Mouse (Mus musculus): ENCODE data around the gene Hddc3. TPM values are rescaled to one million over a fixed set of nuclear protein-coding genes. Genes with fewer than 3 reads are reported as not detected.

The Hddc3 gene
- total RNA-seq, 1 experiment from 2014 or later = 18.4 TPM

DNA sequence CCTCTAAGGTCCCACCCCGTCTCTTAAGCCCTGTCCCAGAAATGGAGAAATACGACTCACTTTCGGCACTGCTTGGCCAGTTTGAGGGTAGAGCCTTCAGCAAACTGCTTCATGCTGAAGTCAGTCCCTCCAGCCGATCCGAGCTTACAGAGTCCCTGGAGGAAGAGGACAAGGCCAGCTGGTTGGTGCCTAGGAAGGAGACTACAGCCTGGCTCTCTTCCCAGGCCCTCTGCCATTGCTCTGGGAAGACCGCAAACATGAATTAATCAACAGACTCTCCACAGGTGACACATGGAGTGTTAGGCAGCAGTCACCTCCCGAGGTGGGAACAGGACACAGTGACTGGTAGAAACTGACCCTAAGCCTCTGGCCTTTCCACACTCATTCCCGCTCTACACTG is 12.6 kb upstream of the Hddc3 start:
- no peak for ATAC-seq (replicated peaks; ENCODE audit: low read depth, poor library complexity, severe bottlenecking)

DNA sequence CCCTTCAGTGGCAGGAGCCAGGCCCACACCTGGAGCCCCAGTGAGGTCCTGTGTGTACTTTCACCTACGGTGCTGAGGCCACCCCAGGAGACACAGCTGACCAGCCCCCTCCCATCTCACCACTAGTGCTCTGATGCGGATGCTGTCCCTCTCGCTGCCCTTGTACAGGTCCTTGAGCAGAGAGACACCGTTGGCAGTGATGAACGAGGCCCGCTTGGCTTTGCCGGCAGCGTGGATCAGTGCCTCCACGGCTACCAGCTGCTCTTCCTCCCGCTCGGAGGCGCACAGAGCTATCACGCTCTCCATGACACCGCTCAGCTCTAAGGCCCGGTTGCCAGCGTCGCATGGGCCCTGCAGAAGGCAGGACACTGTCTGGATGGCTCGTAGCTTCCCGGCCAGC is 11.5 kb upstream of the Hddc3 start:
- no peak for ATAC-seq (replicated peaks; ENCODE audit: low read depth, poor library complexity, severe bottlenecking)

DNA sequence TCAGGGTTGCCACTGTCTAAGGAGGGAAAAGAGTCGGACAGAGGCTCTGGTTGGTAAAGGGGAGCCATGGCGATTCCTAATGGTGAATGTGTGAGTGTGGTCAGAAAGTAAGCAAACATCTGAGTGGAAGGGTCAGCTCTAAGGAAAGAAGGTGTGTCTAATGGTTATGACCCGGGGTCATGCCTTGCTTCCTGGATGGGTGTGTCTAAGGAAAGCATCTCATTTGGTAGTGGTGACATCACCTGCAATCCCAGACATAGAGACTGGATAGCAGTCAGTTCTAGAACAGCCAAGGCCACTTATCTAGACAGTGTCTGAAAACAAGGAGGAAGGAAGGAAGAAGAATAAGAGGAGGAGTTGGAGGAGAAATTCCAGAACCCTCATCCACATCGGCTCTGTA is 8.1 kb upstream of the Hddc3 start:
- no peak for ATAC-seq (replicated peaks; ENCODE audit: low read depth, poor library complexity, severe bottlenecking)

DNA sequence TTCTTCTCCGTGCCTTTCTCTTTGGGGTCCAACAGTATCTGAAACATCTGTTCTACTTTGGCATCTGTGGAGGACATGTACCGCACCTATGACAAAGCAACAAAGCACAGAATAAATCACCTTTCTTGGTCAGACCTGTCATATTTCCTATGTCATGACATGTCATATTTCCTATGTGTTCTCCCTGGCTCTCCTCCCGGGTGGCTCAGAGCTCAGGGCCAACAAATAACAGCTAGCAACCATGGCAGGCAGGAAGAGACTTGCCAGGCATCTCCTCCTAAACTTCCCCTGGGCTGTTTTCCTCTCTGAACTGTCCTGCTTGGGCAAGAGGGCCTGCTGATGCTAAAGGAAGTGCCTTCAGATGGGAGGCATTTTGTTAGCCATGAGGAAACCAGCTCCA is 6.0 kb upstream of the Hddc3 start:
- ATAC-seq (replicated peaks; ENCODE audit: low read depth, poor library complexity, severe bottlenecking) = no peak

DNA sequence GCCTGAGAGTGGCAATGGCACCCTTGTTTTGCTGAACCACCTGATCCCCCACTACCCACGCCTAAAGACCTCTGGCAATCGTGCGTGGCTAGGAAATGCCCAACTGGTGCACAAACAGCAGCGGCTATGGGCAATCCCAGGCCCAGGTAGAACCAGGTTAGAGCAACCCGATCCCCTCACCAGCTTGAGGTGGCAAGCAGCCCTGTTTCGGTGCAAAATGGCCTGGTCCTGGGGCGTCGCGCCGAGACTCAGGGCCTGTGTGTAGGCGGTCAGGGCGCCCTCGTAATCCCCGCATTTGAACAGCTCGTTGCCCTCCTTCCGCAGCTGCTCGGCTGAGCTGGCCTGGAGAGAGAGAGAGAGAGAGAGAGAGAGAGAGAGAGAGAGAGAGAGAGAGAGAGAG is 3.5 kb upstream of the Hddc3 start:
- no peak for ATAC-seq (replicated peaks; ENCODE audit: low read depth, poor library complexity, severe bottlenecking)

DNA sequence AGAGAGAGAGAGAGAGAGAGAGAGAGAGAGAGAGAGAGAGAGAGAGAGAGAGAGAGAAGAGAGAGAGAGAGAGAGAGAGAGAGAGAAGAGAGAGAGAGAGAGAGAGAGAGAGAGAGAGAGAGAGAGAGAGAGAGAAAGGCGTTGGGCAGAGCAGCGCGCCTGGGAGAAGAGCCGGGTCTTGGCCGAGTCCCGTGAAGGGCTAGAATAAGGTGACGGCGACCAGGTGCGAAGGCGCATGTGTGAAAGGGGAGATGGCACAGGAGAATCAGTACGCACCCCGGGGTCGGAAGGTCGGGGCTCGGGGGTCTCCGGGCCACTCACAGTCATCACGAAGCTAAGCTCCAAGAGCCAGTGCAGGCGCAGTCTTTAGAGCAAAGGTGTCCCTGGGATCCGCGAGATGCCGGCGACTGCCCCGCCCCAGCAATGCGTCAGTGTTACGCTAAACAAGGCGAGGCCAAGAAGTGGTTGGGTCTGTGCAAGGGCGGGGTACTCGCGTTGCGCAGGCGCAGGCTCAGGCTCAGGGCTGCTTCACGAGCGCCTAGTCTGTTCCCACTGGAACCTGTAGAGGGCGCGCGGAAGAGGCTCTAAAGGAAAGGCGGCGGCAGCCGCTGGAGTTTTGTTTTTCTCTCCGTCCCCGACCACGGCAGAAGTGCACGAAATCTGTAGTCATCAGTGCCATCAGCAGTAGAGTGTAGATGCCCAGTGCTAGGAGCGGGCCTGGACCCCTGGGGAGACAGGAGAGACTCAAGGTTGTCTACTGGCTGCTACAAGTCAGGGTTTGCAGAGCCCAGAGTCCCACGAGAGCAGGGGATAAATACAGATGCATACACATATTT is 2.9 kb upstream of the Hddc3 start:
- peak; percentile 84 for ATAC-seq (replicated peaks; ENCODE audit: low read depth, poor library complexity, severe bottlenecking)

DNA sequence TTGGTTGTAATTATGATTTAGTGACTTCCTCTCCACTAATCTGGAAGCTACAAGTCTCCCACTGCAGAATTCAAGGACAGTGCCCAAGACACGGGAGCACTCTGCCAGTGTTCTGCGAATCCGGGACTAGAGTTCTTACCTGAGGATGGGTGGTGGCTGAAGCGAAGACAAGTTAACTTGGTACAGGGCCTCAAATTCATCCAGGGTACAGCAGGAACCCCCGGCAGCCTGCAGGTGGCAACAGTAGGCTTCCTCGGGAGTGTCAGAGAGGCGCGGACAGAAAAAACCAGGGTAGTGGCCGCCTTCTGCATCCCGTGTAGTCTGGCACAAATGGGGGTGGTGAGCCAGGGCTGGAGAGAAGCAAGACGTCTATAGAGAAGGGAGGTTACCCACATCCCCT is 2.1 kb upstream of the Hddc3 start, which contains the start of gene Unc45a:
TSS of gene Unc45a (minus strand) at position 213 of the 400 bp plus-strand sequence.
- ATAC-seq (replicated peaks; ENCODE audit: low read depth, poor library complexity, severe bottlenecking) = peak; percentile 64

DNA sequence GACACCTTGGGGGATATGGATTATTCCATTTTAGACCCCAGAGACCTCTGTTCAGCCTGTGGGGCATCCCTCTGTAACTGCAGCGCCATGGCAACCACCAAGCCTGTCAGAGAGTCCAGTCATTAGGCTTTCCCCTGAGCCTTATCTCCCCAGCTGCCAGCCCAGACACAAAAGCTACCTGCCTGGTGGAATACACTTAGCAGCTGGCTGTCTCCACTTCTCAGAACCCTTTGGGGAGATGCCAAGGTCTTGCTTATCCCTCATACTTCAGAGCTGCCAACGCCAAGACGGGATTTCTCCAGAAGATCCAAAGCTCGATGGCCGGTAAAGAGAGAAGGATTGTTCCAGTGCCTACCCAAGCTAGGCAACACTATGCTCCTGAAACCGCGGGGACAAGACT is 1.1 kb upstream of the Hddc3 start:
- ATAC-seq (replicated peaks; ENCODE audit: low read depth, poor library complexity, severe bottlenecking) = no peak

DNA sequence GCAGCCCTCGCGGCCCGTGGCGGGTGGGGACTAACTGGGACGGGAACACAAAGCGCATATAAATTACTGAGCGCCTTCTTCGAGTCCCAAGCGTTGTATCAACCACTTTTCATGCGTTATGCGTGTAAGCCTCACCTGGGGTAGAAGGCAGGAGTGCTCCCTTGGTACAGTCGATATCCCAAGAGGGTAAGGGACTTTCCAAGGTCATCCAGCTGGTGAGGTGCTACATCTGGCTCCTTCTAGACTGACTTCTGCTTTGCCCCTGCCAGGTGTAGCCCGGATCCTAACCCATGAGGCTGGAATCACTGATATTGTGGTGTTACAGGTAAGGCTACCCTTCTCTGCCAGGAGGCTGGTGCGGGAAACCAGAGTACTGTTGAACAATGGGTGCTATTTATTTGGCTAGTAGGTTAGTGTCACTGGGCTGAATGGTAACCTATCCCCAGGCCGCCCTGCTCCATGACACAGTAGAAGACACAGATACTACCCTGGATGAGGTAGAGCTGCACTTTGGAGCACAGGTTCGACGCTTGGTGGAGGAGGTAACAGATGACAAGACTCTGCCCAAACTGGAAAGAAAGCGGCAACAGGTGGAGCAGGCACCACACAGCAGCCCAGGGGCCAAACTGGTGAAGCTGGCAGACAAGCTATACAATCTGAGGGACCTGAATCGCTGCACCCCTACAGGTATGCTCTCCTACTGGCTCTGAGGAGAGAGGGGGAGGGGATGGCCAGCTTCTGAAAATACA is 540 bp downstream of the Hddc3 start:
- no peak for ATAC-seq (replicated peaks; ENCODE audit: low read depth, poor library complexity, severe bottlenecking)

DNA sequence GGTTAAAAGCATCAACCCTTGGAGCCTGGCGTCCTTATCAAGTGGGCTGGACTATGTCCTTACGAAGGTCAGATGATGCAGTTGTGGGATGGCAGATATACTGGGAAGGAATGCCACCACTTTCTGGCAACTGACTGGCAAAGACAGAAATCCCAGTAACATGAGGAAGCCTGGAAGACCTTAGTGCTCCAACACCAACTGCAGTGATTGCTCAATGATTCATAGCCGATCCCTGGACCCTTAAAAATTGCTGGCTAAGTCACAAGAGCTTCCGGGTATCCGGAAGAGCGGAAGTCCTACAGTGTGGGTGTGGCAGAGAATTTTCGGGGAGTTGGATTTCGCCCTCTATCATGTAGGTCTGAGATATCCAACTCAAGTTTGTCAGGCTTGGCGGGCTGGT is 3.3 kb downstream of the Hddc3 start:
- ATAC-seq (replicated peaks; ENCODE audit: low read depth, poor library complexity, severe bottlenecking) = no peak

DNA sequence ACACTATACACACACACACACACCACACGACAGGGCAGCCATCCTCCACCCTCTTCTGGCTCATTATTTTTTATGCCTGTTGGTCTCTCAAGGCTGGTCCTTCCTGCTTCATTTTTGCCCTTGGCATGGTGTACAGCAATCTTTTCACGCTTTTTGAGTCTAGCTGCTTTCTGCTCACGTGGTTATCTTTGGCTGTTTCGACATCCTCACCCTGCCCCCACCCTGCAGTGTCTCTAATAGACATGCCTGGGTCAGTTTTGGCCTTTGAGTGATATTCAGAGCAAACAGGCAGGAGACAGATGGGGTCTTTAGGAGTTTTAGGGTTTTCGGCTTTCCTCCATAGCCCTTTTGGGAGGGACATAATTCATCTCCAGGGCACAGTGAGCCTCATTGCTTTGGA is 3.9 kb downstream of the Hddc3 start:
- ATAC-seq (replicated peaks; ENCODE audit: low read depth, poor library complexity, severe bottlenecking) = no peak

DNA sequence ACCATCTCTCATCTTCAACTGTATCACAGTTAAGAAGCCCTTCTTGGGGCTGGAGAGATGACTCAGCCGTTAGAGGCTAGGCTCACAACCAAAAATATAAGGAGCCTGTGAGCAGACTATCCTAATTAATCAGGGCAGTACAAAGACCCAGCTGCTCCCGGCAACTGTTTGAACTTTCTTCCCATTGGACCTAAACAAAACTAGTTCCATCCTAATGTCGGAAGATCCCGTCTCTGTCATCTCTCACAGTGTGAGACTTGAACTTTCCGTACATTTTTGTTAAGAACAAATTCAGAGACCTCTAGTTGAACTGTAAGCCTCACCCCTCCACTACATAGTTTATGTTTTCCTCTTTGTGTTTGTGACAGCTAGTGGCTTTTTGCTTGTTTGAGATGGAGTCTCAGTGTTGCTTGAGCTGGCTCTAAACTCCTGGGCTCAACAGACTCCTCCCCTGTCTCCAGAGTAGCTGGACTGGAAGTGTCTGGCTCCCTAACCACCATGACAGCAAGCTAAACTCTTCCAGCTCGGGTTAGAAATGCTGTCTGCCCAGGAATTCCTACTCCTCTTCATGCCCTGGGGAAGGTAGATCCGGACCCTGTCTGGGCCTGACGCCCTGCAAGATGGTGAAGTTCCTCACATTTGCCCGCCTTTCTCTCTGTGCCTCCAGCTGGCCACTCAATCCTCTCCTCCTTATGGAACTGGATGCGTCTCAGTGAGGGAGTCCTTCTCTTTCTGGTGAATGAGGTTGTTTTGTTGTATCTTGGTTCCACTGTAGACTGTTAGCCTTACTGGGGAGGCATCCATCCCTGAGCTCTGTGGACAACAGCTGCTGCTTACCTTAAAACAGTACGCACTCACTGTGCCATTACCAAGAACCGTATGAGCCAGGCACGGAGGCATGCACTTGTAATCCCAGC is 5.0 kb downstream of the Hddc3 start:
- no peak for ATAC-seq (replicated peaks; ENCODE audit: low read depth, poor library complexity, severe bottlenecking)

DNA sequence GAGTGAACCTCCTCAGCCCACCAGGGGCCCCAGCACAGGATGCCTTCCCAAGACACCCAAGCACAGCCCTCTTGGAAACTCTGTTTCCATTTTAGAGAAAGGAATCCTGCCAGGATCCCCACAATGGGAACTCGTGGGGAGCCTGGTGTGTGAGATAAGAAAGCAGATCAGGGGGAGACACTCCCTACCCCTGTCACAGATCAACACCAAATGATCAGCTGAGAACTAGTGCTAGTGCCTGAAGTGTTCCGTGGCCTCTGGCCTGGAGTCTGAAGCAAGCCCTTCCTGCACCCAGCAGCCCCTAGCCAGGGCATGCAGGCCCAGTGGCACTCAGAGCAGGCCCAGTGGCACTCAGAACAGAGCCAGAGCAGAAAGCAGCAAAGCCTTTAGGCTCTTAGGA is 7.9 kb downstream of the Hddc3 start:
- peak; percentile 31; the same call in 1 of the 2 replicates for ATAC-seq (replicated peaks; ENCODE audit: low read depth, poor library complexity, severe bottlenecking)

DNA sequence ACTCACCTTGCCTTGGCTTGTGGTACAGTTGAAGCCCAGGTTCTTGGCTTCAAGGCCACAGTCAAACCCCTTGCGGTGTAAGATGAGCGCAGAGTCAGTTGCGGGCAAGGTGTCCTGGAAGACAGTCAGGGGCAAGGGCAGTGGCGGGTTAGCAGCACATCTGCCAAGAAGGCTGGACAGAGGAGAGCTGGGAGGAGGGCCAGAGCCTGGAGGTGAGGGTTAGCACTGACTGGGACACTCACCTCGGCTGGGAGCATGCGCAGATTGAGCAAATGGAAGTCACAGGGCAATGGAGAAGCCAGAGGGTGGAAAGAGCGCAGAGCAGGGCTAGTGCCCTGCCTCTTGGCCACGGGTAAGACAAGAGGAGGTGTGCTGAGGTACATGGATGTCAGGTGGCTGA is 10.0 kb downstream of the Hddc3 start:
- ATAC-seq (replicated peaks; ENCODE audit: low read depth, poor library complexity, severe bottlenecking) = no peak

DNA sequence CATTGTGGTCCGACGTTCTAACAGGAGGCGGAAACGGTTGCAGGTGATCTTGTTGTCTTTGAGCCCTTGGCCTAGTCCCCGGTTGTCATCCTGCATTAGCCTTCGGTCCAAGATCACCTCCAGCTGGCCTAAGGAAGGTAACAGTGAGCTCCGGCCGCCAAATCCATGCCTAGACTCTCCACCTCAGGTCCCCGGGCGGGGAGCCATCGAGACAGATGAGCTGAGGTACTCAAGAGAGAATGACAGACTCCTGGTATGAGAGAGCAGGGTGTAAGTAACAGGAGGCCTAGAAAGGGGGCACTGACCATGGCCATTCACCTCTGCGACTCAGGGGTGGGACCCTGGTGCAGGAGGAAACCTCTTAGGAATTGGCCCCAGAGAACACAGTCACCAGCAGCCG is 13.4 kb downstream of the Hddc3 start:
- no peak for ATAC-seq (replicated peaks; ENCODE audit: low read depth, poor library complexity, severe bottlenecking)

DNA sequence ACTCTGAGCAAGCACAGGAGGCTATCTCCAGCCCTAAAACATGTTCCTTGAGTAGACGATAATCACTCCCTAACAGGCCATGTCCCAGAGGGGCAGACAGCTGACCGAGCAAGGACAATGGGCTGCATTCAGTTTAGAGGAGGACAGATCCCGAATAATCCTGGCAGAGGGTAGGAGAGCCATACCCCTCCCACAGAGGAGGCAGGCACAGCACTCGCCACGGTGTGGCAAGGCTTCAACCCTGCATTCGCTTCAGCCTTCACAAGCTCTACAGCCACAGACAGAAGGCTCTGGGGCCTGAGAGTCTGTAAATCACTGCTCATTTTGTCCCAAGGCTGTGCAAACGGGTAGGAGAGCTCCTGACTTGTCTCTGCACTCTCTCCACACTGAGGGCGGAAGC is 14.3 kb downstream of the Hddc3 start:
- ATAC-seq (replicated peaks; ENCODE audit: low read depth, poor library complexity, severe bottlenecking) = no peak

DNA sequence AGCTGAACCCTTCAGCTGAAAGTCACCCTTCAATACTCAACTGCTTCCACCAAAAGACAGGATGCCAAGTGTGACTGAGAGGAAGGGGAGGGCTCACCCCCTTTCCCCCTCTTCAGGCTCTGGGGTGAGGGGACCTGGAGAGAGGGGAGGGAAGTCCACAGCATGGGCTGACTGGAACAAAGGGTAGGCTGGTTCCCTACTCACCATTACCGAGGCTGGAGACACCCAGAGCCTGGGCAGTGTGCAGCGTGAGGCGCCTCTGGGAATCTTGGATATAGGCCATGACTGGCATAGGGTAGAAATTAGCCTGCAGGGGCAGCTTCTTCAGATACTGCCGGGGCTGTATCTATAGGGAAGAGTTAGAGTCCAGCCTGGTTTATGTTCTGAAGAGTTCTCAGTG is 15.1 kb downstream of the Hddc3 start:
- ATAC-seq (replicated peaks; ENCODE audit: low read depth, poor library complexity, severe bottlenecking) = no peak

DNA sequence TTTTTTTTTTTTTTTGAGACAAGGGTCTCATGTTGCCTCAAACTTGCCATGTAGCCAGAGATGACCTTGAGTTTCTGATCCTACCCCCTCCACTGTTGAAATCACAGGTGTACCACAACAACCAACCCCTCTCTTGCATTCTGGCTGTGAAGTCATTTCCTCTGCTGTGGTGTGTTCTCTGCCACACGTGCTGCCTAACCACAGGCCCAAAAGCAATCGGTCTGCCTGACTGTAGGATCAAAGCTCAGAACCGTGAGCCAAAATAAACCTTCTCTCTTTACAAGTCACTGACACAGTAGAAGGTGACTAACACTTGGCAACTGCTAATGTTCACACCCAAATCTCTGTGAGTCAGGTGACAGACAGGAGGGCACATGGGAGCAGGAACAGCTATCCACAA is 17.5 kb downstream of the Hddc3 start:
- no peak for ATAC-seq (replicated peaks; ENCODE audit: low read depth, poor library complexity, severe bottlenecking)

DNA sequence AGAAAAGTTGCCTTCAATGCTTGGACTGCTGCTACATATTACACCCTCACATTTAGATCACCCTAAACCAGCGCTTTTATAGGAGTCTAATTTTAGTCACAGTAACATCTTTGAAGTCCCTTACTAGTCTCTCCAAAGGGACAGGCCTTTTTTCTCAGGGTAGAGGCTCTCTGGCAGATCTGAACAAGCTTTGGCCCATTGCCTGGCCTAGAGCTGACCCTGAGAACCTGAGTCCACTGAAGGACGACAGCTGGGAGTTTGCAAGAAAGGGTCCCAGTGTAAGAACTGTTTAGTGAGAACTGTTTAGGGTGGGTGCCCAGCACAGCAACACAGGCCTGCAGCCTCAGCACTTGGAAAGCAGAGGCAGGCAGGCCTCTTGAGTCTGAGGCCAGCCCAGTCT is 22.9 kb downstream of the Hddc3 start:
- no peak for ATAC-seq (replicated peaks; ENCODE audit: low read depth, poor library complexity, severe bottlenecking)

DNA sequence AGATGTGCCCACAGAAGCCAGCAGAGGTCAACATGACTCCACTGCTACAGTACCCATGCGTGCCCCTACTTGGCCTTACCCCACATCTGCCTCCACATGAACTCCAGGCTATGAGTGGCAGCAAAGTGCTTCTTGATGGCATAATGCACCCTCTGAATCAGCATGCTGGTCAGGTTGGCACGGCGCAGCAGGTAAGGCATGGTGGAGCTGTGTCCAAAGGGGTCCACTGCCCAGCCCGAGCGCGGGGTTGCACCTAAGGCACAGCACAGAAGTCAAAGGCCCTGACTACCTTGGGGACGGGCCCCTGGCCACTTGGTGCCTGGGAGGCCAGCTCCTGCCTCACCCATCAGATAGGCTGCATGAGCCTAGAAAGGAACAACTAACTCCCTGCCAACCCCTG is 24.3 kb downstream of the Hddc3 start:
- ATAC-seq (replicated peaks; ENCODE audit: low read depth, poor library complexity, severe bottlenecking) = no peak

DNA sequence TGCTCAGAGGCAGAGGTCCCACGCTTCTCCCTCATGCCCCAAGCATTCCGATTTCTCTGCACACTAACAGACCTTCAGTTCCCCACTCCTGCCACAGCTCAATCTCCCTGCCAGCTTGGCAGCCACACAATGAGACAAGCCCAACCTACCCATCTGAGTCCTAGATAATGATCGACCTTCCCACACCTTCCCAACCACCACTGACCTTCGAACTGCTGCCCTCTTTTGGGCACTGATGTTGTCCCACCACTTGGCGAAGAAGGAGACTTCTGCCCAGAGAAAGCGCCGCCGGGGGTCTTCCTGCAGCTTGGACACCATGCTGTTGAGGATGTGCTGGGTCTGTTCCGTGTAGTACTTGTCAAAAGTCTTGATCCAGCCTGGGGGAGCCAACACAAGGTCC is 25.1 kb downstream of the Hddc3 start:
- ATAC-seq (replicated peaks; ENCODE audit: low read depth, poor library complexity, severe bottlenecking) = no peak
